Comparison of ENCODE assay signal across 8 mouse cellular contexts in genomic region chr13:67637294-67638007, GRCm38 (mm10). TPM values are rescaled to one million over a fixed set of nuclear protein-coding genes. Genes with fewer than 3 reads are reported as not detected.
DNase-seq lines count a peak whose midpoint lies in the region; ATAC-seq lines count a peak whose summit lies in the region.

Gm49345 (minus strand) TSS chr13:67637769.
Zfp729a (minus strand) TSS chr13:67637791.

- no peaks in the 10 kb centered on the region for H3K27me3 ChIP-seq in heart, embryonic 10.5 days (ENCODE audit: insufficient read depth, poor library complexity, severe bottlenecking)
- H3K27me3 ChIP-seq in kidney, embryonic 15.5 days, result no peaks in the 10 kb centered on the region

- H3K9ac ChIP-seq in kidney, embryonic 15.5 days, result peak within 1 kb of the TSS; percentile 66

- H3K4me2 ChIP-seq in kidney, embryonic 15.5 days, result peak within 1 kb of the TSS; percentile 60

- peak within 1 kb of the TSS; percentile 80 for H3K4me3 ChIP-seq in heart, embryonic 10.5 days
- peak within 1 kb of the TSS; percentile 91 for H3K4me3 ChIP-seq in kidney, embryonic 15.5 days (replicated peaks)

- H3K27ac ChIP-seq in heart, embryonic 10.5 days, result peak within 1 kb of the TSS; percentile 86
- H3K27ac ChIP-seq in kidney, embryonic 15.5 days, result peak within 1 kb of the TSS; percentile 80

- no peaks in the 10 kb centered on the region for H3K4me1 ChIP-seq in heart, embryonic 10.5 days
- H3K4me1 ChIP-seq in kidney, embryonic 15.5 days, result peaks cover 3% of the 10 kb centered on the region; the same call in 1 of the 2 replicates

- no peaks in the 10 kb centered on the region for H3K9me3 ChIP-seq in heart, embryonic 10.5 days
- H3K9me3 ChIP-seq in kidney, embryonic 15.5 days (replicated peaks), result no peaks in the 10 kb centered on the region

- H3K36me3 ChIP-seq in heart, embryonic 10.5 days, result no peaks in the 10 kb centered on the region
- no peaks in the 10 kb centered on the region for H3K36me3 ChIP-seq in kidney, embryonic 15.5 days

- 0% methylated on average over 19 of the region's 19 CpGs for WGBS in heart, embryonic 10.5 days
- WGBS in kidney, embryonic 15.5 days, result under 1% methylated on average over 19 of the region's 19 CpGs

- DNase-seq in B cell, adult 2 months, result peak; percentile 84 to 88
- DNase-seq in brain, adult 2 months (ENCODE audit: low read depth, low spot score), result peak; percentile 98
- peak; percentile 91 for DNase-seq in heart, embryonic 10.5 days (ENCODE audit: low spot score)
- DNase-seq in liver, result peak; percentile 73
- DNase-seq in spleen, postnatal 4 days (ENCODE audit: low spot score in 2 of 2), result peak; percentile 69 to 81

- ATAC-seq in erythroblast, adult 5-6 weeks (replicated peaks; ENCODE audit: low FRiP score, poor library complexity, severe bottlenecking), result peak; percentile 91
- ATAC-seq in kidney, embryonic 15.5 days (replicated peaks; ENCODE audit: low FRiP score), result peak; percentile 100
- peak; percentile 97 for ATAC-seq in monocyte, adult 5-6 weeks (replicated peaks; ENCODE audit: insufficient number of reproducible peaks, low FRiP score, low TSS enrichment, poor library complexity, severe bottlenecking)

RNA-seq across cellular contexts. Expression of gene Gm49345, which starts in this region (rescaled TPM):
- total RNA-seq in erythroblast, adult 5-6 weeks (2015; ENCODE audit: low replicate concordance), result not detected in 2 replicates
- total RNA-seq in erythroblast, adult 5-6 weeks (2017; ENCODE audit: low replicate concordance), result not detected in 2 replicates
- not detected in 2 replicates for polyA plus RNA-seq in heart, embryonic 10.5 days (2016; fragmentation: Nextera tagmentation; extraction: Ambion mirVana)
- 0.22 TPM in 1 of 2 replicates, not detected in the other for polyA plus RNA-seq in kidney, embryonic 15.5 days (2015; fragmentation: Nextera tagmentation; extraction: Ambion mirVana)
- total RNA-seq in monocyte, adult 5-6 weeks (2017), result 6.5 TPM in 1 of 3 replicates, not detected in the others

RNA-seq across cellular contexts. Expression of gene Zfp729a, which starts in this region (rescaled TPM):
- 1.2 and 6.1 TPM in 2 replicates for total RNA-seq in erythroblast, adult 5-6 weeks (2015; ENCODE audit: low replicate concordance)
- total RNA-seq in erythroblast, adult 5-6 weeks (2017; ENCODE audit: low replicate concordance), result 4.9 and 11.4 TPM in 2 replicates
- 1.2 and 2.3 TPM in 2 replicates for polyA plus RNA-seq in heart, embryonic 10.5 days (2016; fragmentation: Nextera tagmentation; extraction: Ambion mirVana)
- polyA plus RNA-seq in kidney, embryonic 15.5 days (2015; fragmentation: Nextera tagmentation; extraction: Ambion mirVana), result 2.8 and 3.8 TPM in 2 replicates
- 16.0 to 20.3 TPM (median 16.8 TPM) in 3 replicates for total RNA-seq in monocyte, adult 5-6 weeks (2017)

Comparison
In these comparisons a context has a peak if more than half of its experiments do, and no peak if none do; other contexts are left out.
1. Peak in every context shown above with its lines: DNase-seq, ATAC-seq, H3K4me3 ChIP-seq and H3K27ac ChIP-seq.